Mouse (Mus musculus): ENCODE data around the gene Scn3b. TPM values are rescaled to one million over a fixed set of nuclear protein-coding genes. Genes with fewer than 3 reads are reported as not detected.

Gene Scn3b
- polyA plus RNA-seq (2015; fragmentation: Nextera tagmentation; extraction: Ambion mirVana) = 188 and 194 TPM in 2 replicates

DNA sequence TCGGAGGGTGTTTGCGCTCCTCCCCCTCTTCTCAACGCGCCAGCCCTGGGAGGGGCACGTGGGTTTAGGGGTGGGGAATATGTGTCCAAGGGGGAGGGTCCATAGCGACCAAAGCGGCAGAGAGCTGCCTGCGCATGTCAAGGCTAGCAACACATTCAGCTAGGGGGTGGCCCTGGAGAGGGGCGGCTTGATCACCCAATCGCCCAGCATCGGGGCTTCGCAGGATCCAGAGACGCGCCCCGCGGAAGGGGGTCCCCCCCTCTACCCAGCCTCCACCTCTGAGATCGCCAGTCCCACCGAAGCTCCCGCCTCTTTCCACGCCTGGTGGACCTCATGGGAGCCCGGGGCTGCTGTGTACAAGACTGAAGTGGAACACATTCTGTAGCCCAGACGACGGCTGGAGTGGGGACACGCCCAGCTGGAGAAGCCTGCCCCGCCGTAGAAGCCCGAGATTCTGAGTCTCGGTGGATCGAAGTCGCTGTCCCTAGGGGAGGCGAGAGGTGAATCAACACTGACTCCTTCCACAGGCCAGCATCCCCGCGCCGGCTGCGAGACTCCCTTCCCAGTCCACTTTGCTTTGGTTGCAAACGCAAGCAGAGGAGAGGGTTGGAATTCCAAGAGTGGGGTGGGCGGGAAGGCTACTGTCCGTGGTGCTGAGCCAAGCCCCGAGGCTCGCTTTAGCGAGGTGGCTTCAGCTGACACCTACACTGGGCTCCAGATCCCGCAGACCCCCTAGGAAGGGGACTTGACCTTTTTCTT lies at the start of gene Scn3b:
Gene Scn3b (plus strand): TSS at position 115 of the 759 bp plus-strand sequence.
- under 1% methylated on average over 39 of the region's 42 CpGs for WGBS
- H3K27ac ChIP-seq (ENCODE audit: low read length) = peak within 1 kb of the TSS; percentile 87
- H3K9me3 ChIP-seq (replicated peaks; ENCODE audit: control insufficient read depth, low read length, poor library complexity, severe bottlenecking) = no peaks in the 10 kb centered on the region
- peak within 1 kb of the TSS; percentile 67 for H3K4me3 ChIP-seq (ENCODE audit: low read depth, low read length)
- H3K27me3 ChIP-seq (ENCODE audit: control insufficient read depth, insufficient read depth, low read depth, low read length) = no peaks in the 10 kb centered on the region
- H3K4me2 ChIP-seq (ENCODE audit: low read length) = peak within 1 kb of the TSS; percentile 72
- peaks cover 33% of the 10 kb centered on the region for H3K4me1 ChIP-seq (ENCODE audit: control insufficient read depth, insufficient read depth, low read length)
- H3K9ac ChIP-seq (ENCODE audit: low read depth, low read length) = peak within 1 kb of the TSS; percentile 83
- peak; percentile 97 for ATAC-seq
- no peaks in the 10 kb centered on the region for H3K36me3 ChIP-seq (ENCODE audit: control insufficient read depth, insufficient read depth, low read length)

DNA sequence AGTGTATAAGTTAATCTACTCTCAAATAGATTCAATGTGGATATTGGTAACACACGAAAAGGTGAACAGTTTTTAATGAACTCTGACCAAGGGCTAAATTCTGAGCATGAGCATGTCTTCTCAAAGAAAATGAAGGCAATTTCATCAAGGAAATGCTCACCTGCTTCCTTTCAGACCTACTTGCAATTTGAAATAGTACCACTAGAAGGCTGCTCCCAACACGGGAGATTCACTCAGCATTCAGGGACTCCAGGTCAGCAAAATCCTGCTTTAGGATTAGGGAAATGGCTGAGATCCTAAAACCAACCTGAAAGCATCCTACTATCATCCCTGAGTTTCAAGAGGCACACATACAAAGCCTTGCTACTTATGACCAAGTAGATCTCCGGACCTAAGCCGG lies 44.7 kb upstream of the Scn3b start:
- no peaks in the 10 kb centered on the region for H3K27me3 ChIP-seq (ENCODE audit: control insufficient read depth, insufficient read depth, low read depth, low read length)
- H3K4me2 ChIP-seq (ENCODE audit: low read length) = no peak overlapping the region
- H3K36me3 ChIP-seq (ENCODE audit: control insufficient read depth, insufficient read depth, low read length) = no peaks in the 10 kb centered on the region
- H3K4me1 ChIP-seq (ENCODE audit: control insufficient read depth, insufficient read depth, low read length) = no peaks in the 10 kb centered on the region
- no peak overlapping the region for H3K9ac ChIP-seq (ENCODE audit: low read depth, low read length)
- no peak overlapping the region for H3K4me3 ChIP-seq (ENCODE audit: low read depth, low read length)
- H3K9me3 ChIP-seq (replicated peaks; ENCODE audit: control insufficient read depth, low read length, poor library complexity, severe bottlenecking) = no peaks in the 10 kb centered on the region
- ATAC-seq = no peak
- WGBS = 69% methylated on average over 4 of the region's 4 CpGs
- H3K27ac ChIP-seq (ENCODE audit: low read length) = no peak overlapping the region

DNA sequence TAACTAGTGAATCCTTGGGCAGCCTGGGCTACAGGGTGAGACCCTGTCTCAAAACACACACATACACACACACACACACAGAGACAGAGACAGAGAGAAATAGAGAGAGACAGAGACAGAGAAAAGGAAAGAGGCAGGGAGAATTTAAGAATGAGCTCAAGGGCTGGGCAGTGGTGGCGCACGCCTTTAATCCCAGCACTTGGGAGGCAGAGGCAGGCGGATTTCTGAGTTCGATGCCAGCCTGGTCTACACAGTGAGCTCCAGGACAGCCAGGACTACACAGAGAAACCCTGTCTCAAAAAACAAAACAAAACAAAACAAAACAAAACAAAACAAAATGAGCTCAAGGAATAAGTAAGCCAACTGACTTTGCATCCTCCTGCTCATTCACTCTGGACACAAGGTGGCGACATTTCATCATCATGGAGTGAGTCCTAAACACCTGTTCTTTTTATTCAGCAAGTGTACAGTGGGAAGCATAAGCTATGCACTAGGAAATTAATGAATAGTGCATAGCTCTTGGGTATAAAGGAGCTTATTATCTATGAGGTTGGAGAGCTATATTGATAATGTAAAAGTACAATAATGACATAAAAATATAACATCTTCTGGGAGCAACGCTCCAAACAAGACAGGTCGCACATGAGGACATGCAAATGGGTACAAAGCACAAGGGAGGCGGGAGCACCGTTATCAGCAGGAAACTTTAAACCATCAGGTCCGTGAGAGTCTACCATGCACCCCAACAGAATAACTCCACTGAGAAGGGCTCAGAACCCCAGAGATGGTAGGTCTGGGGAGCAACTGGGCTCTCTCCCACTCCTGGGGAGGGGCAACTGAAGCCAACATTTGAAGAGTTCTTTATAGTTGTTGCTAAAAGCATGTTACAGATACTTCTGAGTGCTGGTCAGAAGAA lies 40.9 kb upstream of the Scn3b start:
- Histone ChIP-seq H3K9me3 (replicated peaks; ENCODE audit: control insufficient read depth, low read length, poor library complexity, severe bottlenecking) (no peaks in the 10 kb centered on the region; the same call in 1 of the 2 replicates), H3K27me3 (ENCODE audit: control insufficient read depth, insufficient read depth, low read depth, low read length) (no peaks in the 10 kb centered on the region), H3K9ac (ENCODE audit: low read depth, low read length) (no peak overlapping the region), H3K4me1 (ENCODE audit: control insufficient read depth, insufficient read depth, low read length) (no peaks in the 10 kb centered on the region), H3K36me3 (ENCODE audit: control insufficient read depth, insufficient read depth, low read length) (no peaks in the 10 kb centered on the region), H3K27ac (ENCODE audit: low read length) (no peak overlapping the region), H3K4me2 (ENCODE audit: low read length) (no peak overlapping the region), H3K4me3 (ENCODE audit: low read depth, low read length) (no peak overlapping the region)
- 63% methylated on average over 10 of the region's 10 CpGs for WGBS
- ATAC-seq = peak; percentile 90

DNA sequence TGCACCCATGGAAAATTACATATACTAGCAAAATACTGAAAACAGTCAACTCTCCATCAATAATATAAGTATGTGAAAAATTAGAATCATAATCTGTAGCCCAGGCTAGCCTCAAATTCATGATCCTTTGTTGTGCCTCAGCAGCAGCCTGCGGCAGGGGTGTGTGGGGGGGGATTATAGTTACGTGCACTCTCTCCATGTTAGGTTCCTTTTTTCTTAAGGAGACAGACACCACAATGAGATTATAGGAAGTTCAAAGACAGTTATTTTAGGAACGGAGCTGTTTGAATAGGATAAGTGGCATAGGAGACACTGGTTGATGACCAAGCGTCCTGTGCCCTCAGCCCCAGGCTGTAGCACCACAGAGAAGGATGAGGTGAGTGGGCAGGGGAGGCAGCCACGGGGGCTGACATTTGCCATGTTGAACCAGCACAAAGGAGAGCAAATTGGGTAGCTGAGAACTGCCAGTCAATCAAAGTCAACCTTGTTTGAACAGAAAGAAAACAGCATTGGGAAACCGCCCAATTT lies 40.1 kb upstream of the Scn3b start:
- H3K36me3 ChIP-seq (ENCODE audit: control insufficient read depth, insufficient read depth, low read length) = no peaks in the 10 kb centered on the region
- H3K9me3 ChIP-seq (replicated peaks; ENCODE audit: control insufficient read depth, low read length, poor library complexity, severe bottlenecking) = no peaks in the 10 kb centered on the region; the same call in 1 of the 2 replicates
- H3K27ac ChIP-seq (ENCODE audit: low read length) = no peak overlapping the region
- H3K4me2 ChIP-seq (ENCODE audit: low read length) = no peak overlapping the region
- H3K9ac ChIP-seq (ENCODE audit: low read depth, low read length) = no peak overlapping the region
- H3K4me1 ChIP-seq (ENCODE audit: control insufficient read depth, insufficient read depth, low read length) = no peaks in the 10 kb centered on the region
- no peak; the same call in 1 of the 2 replicates for ATAC-seq
- WGBS = 28% methylated on average over 6 of the region's 6 CpGs
- no peak overlapping the region for H3K4me3 ChIP-seq (ENCODE audit: low read depth, low read length)
- no peaks in the 10 kb centered on the region for H3K27me3 ChIP-seq (ENCODE audit: control insufficient read depth, insufficient read depth, low read depth, low read length)

DNA sequence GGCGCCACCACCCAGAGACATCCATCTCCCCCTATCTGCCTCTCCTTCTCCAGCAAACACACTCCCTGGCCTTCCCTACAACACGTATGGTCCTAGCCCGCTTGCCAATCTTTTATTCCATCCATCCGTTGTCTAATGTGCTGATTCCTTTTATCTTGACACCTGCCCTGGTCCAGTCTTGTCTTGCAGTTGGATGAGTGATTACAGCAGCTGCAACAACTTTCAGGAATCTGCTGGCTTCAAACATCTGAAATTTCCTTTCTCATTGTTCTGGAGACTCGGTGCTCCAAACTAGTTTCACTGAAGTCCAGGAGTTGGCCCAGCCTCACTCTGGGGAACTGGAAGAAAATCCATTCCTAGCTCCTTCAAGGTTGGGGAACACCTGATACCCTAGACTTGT lies 39.5 kb upstream of the Scn3b start:
- H3K27ac ChIP-seq (ENCODE audit: low read length) = no peak overlapping the region
- no peaks in the 10 kb centered on the region for H3K36me3 ChIP-seq (ENCODE audit: control insufficient read depth, insufficient read depth, low read length)
- ATAC-seq = no peak
- H3K27me3 ChIP-seq (ENCODE audit: control insufficient read depth, insufficient read depth, low read depth, low read length) = no peaks in the 10 kb centered on the region
- no peak overlapping the region for H3K9ac ChIP-seq (ENCODE audit: low read depth, low read length)
- no peak overlapping the region for H3K4me2 ChIP-seq (ENCODE audit: low read length)
- no peak overlapping the region for H3K4me3 ChIP-seq (ENCODE audit: low read depth, low read length)
- no peaks in the 10 kb centered on the region; the same call in 1 of the 2 replicates for H3K9me3 ChIP-seq (replicated peaks; ENCODE audit: control insufficient read depth, low read length, poor library complexity, severe bottlenecking)
- 49% methylated on average over 5 of the region's 5 CpGs for WGBS
- no peaks in the 10 kb centered on the region for H3K4me1 ChIP-seq (ENCODE audit: control insufficient read depth, insufficient read depth, low read length)

DNA sequence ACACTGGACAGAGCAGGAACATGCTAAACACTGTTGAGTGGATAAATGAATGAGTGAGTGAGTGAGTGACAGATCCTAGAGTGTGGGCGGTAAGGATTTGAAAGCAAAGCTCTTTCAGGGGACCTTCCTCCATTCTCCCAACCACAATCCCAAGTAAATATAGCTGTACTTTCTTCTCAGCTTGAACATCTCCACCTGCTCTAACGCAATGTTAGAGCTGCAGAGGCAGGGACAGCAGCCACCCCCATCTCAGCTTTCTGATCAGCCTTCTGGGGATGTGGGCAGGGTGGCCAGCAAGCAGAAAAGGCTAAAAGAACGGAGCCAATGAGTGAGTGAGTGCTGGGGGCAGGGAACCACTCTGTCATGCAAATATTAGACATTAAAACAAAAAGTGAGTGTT lies 38.0 kb upstream of the Scn3b start:
- WGBS = 85% methylated on average over 3 of the region's 3 CpGs
- Histone ChIP-seq H3K36me3 (ENCODE audit: control insufficient read depth, insufficient read depth, low read length) (no peaks in the 10 kb centered on the region), H3K4me1 (ENCODE audit: control insufficient read depth, insufficient read depth, low read length) (no peaks in the 10 kb centered on the region), H3K9me3 (replicated peaks; ENCODE audit: control insufficient read depth, low read length, poor library complexity, severe bottlenecking) (no peaks in the 10 kb centered on the region; the same call in 1 of the 2 replicates), H3K4me3 (ENCODE audit: low read depth, low read length) (no peak overlapping the region), H3K27me3 (ENCODE audit: control insufficient read depth, insufficient read depth, low read depth, low read length) (no peaks in the 10 kb centered on the region), H3K27ac (ENCODE audit: low read length) (no peak overlapping the region), H3K4me2 (ENCODE audit: low read length) (no peak overlapping the region), H3K9ac (ENCODE audit: low read depth, low read length) (no peak overlapping the region)
- no peak for ATAC-seq

DNA sequence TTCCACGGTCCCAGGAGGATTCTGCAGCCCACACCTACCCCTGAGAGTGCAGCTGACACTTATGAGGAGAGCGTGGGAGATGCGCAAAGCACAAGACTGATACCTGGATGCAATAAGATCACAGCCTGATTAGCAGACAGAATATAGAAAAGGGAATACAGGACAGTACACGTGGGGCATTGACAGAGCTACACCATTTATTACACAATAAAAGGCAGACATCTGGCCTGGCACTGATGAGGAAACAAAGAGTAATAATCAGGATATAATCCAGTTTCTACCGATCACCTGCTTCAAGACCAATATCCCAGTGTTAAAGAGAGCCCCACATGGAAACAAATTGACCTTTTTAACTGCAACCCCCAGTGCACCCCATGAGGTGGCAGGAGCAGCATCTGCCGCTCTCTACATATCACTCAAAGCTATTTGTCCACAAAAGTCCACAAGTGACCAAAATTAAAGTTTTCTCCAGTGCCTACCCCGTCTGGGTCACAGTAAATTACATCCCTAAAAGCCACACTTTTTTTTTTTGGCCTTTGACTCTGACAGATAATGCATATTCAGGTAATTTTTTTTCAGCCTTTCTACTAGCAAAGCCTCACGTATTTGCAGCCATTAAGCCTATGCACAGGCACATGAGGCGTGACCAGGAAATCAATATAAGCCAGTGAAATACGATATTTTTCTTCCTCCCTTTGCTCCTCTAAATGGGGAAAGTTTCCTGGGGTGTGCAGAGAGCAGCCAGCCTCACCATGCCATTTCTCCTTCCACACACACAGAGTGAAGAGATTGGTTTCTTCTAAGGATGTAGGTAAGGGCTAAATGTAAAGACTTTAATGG lies 34.6 kb upstream of the Scn3b start:
- Histone ChIP-seq H3K4me2 (ENCODE audit: low read length) (no peak overlapping the region), H3K27ac (ENCODE audit: low read length) (no peak overlapping the region), H3K4me3 (ENCODE audit: low read depth, low read length) (no peak overlapping the region), H3K27me3 (ENCODE audit: control insufficient read depth, insufficient read depth, low read depth, low read length) (no peaks in the 10 kb centered on the region), H3K9me3 (replicated peaks; ENCODE audit: control insufficient read depth, low read length, poor library complexity, severe bottlenecking) (no peaks in the 10 kb centered on the region; the same call in 1 of the 2 replicates), H3K4me1 (ENCODE audit: control insufficient read depth, insufficient read depth, low read length) (no peaks in the 10 kb centered on the region), H3K36me3 (ENCODE audit: control insufficient read depth, insufficient read depth, low read length) (no peaks in the 10 kb centered on the region), H3K9ac (ENCODE audit: low read depth, low read length) (no peak overlapping the region)
- ATAC-seq = no peak
- 55% methylated on average over 10 of the region's 10 CpGs for WGBS

DNA sequence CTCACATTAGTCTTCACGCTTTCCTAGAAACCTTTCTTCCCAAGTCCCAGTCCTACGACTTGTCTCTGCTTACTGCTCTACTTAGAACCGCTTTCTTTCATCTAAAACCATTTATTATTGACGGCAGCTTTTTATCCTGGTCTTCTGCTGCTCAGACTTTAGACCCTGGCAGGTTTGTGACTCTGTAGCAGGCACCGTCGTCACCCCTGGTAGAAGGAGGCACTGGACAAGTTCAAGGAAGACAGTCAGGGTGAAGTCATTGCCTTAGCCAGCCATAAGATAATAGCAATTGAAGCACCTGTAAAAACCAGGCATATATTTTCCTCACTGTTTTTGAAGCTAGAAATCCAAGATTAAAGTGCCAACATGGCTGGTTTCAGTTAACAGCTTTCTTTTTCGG lies 33.8 kb upstream of the Scn3b start:
- H3K4me1 ChIP-seq (ENCODE audit: control insufficient read depth, insufficient read depth, low read length) = no peaks in the 10 kb centered on the region
- H3K4me3 ChIP-seq (ENCODE audit: low read depth, low read length) = no peak overlapping the region
- no peaks in the 10 kb centered on the region for H3K36me3 ChIP-seq (ENCODE audit: control insufficient read depth, insufficient read depth, low read length)
- no peaks in the 10 kb centered on the region; the same call in 1 of the 2 replicates for H3K9me3 ChIP-seq (replicated peaks; ENCODE audit: control insufficient read depth, low read length, poor library complexity, severe bottlenecking)
- no peaks in the 10 kb centered on the region for H3K27me3 ChIP-seq (ENCODE audit: control insufficient read depth, insufficient read depth, low read depth, low read length)
- ATAC-seq = no peak
- 92% methylated on average over 7 of the region's 7 CpGs for WGBS
- no peak overlapping the region for H3K4me2 ChIP-seq (ENCODE audit: low read length)
- no peak overlapping the region for H3K27ac ChIP-seq (ENCODE audit: low read length)
- no peak overlapping the region for H3K9ac ChIP-seq (ENCODE audit: low read depth, low read length)
